Mouse (Mus musculus) MEL (cell line): ENCODE measurements around the gene 4922502D21Rik. TPM values are rescaled to one million over a fixed set of nuclear protein-coding genes. Genes with fewer than 3 reads are reported as not detected.

ENCODE experiments used
- DNase-seq: peaks from one replicate; pipeline ENCODE4 v3.0.0; 2011; ENCODE audit warnings: low read depth, low spot score
- H3K27ac ChIP-seq: 2 replicates; pipeline ENCODE4 v1.5.1; 2012; ENCODE audit warnings: low read depth, mild to moderate bottlenecking, control low read depth, low read length, moderate library complexity; ENCODE audit not compliant: control insufficient read depth
- H3K27me3 ChIP-seq, 2 experiments: fragments of 150-350 bp in 1 of 2; sonication (generic) in 1 of 2; 2 replicates each; pipeline ENCODE4 v1.6.1; 2012; ENCODE audit warnings: low read length in 2 of 2, mild to moderate bottlenecking in 2 of 2, improper control_type of control experiment in 1 of 2, moderate library complexity in 1 of 2; ENCODE audit not compliant: insufficient read depth in 2 of 2, control insufficient read depth in 1 of 2
- H3K36me3 ChIP-seq, 2 experiments: 2 replicates each; pipeline ENCODE4 v1.6.1; 2012 to 2014; ENCODE audit warnings: low read length in 2 of 2, improper control_type of control experiment in 1 of 2, inconsistent platforms in 1 of 2, mild to moderate bottlenecking in 1 of 2; ENCODE audit not compliant: insufficient read depth in 2 of 2, control insufficient read depth in 1 of 2
- H3K4me1 ChIP-seq, 2 experiments: fragments of 150-350 bp in 1 of 2; sonication (generic) in 1 of 2; 2 replicates each; pipeline ENCODE4 v1.6.1; 2012; ENCODE audit warnings: low read length in 2 of 2, improper control_type of control experiment in 1 of 2, mild to moderate bottlenecking in 1 of 2; ENCODE audit not compliant: insufficient read depth in 2 of 2, control insufficient read depth in 1 of 2
- H3K4me3 ChIP-seq, 2 experiments: fragments of 150-350 bp in 1 of 2; sonication (generic) in 1 of 2; 2 replicates each; pipeline ENCODE4 v1.5.1; 2012; ENCODE audit warnings: low read depth in 2 of 2, low read length in 2 of 2, mild to moderate bottlenecking in 2 of 2, moderate library complexity in 2 of 2, control low read depth in 1 of 2, improper control_type of control experiment in 1 of 2; ENCODE audit not compliant: control insufficient read depth in 1 of 2, insufficient read depth in 1 of 2
- H3K79me2 ChIP-seq: 2 replicates; pipeline ENCODE4 v1.6.1; 2012; ENCODE audit warnings: mild to moderate bottlenecking, low read length, moderate library complexity; ENCODE audit not compliant: control insufficient read depth, poor library complexity, insufficient read depth
- H3K9ac ChIP-seq: 2 replicates; pipeline ENCODE4 v1.6.1; 2012; ENCODE audit warnings: low read depth, mild to moderate bottlenecking, control low read depth, low read length, moderate library complexity; ENCODE audit not compliant: control insufficient read depth, poor library complexity, severe bottlenecking
- H3K9me3 ChIP-seq: fragments of 150-350 bp; sonication (generic); replicated peaks from 2 replicates; pipeline ENCODE4 v1.6.1; 2012; ENCODE audit warnings: mild to moderate bottlenecking, low read length, improper control_type of control experiment, moderate library complexity; ENCODE audit not compliant: insufficient read depth
- CHD1 ChIP-seq: IDR thresholded peaks from 2 replicates; pipeline ENCODE4 v1.6.1; 2012; ENCODE audit warnings: low read depth, mild to moderate bottlenecking, inconsistent platforms, low read length, improper control_type of control experiment
- CHD2 ChIP-seq: IDR thresholded peaks from 2 replicates; pipeline ENCODE4 v1.6.1; 2011; ENCODE audit warnings: low read length, improper control_type of control experiment
- CTCF ChIP-seq, 3 experiments: IDR thresholded peaks in 2 of 3; conservative IDR thresholded peaks in 1 of 3; 2 replicates each; pipeline ENCODE4 v1.5.1; 2011 to 2012; ENCODE audit warnings: low read length in 3 of 3, low read depth in 2 of 3, mild to moderate bottlenecking in 2 of 3, improper control_type of control experiment in 1 of 3, inconsistent platforms in 1 of 3, mixed read lengths in 1 of 3, moderate library complexity in 1 of 3; ENCODE audit not compliant: control insufficient read depth in 1 of 3, insufficient read depth in 1 of 3, poor library complexity in 1 of 3, severe bottlenecking in 1 of 3
- E2F4 ChIP-seq: IDR thresholded peaks from 2 replicates; pipeline ENCODE4 v1.6.1; 2011; ENCODE audit warnings: low read depth, low read length, improper control_type of control experiment, borderline replicate concordance
- ELF1 ChIP-seq: IDR thresholded peaks from 2 replicates; pipeline ENCODE4 v1.6.1; 2014; ENCODE audit warnings: low read depth, mild to moderate bottlenecking, inconsistent platforms, low read length, improper control_type of control experiment, moderate library complexity
- EP300 ChIP-seq, 2 experiments: IDR thresholded peaks; 2 replicates each; pipeline ENCODE4 v1.6.1; 2011; ENCODE audit warnings: improper control_type of control experiment in 2 of 2, low read length in 2 of 2, low read depth in 1 of 2, mild to moderate bottlenecking in 1 of 2
- GABPA ChIP-seq: IDR thresholded peaks from 2 replicates; pipeline ENCODE4 v1.6.1; 2012; ENCODE audit warnings: low read depth, mild to moderate bottlenecking, inconsistent platforms, low read length, improper control_type of control experiment, moderate library complexity
- GATA1 ChIP-seq: IDR thresholded peaks from 2 replicates; pipeline ENCODE4 v1.6.1; 2011; ENCODE audit warnings: low read depth, low read length, improper control_type of control experiment
- KAT2A ChIP-seq: conservative IDR thresholded peaks from 2 replicates; pipeline ENCODE4 v1.6.1; 2012; ENCODE audit warnings: low read depth, low read length, improper control_type of control experiment, inconsistent platforms
- MAFK ChIP-seq: IDR thresholded peaks from 2 replicates; pipeline ENCODE4 v1.6.1; 2011; ENCODE audit warnings: low read depth, mild to moderate bottlenecking, low read length, improper control_type of control experiment, borderline replicate concordance
- MAX ChIP-seq: IDR thresholded peaks from 2 replicates; pipeline ENCODE4 v1.6.1; 2011; ENCODE audit warnings: low read length, improper control_type of control experiment
- MXI1 ChIP-seq: IDR thresholded peaks from 2 replicates; pipeline ENCODE4 v1.6.1; 2011; ENCODE audit warnings: mild to moderate bottlenecking, low read depth, low read length, improper control_type of control experiment
- MYB ChIP-seq: IDR thresholded peaks from 2 replicates; pipeline ENCODE4 v1.6.1; 2011; ENCODE audit warnings: mild to moderate bottlenecking, low read depth, low read length, improper control_type of control experiment
- POLR2A ChIP-seq, 2 experiments: IDR thresholded peaks; 2 replicates each; pipeline ENCODE4 v1.6.1; 2011 to 2012; ENCODE audit warnings: low read length in 2 of 2, mild to moderate bottlenecking in 2 of 2, control low read depth in 1 of 2, improper control_type of control experiment in 1 of 2, low read depth in 1 of 2, moderate library complexity in 1 of 2; ENCODE audit not compliant: control insufficient read depth in 1 of 2, insufficient read depth in 1 of 2, poor library complexity in 1 of 2
- RAD21 ChIP-seq: IDR thresholded peaks from 2 replicates; pipeline ENCODE4 v1.6.1; 2011; ENCODE audit warnings: mild to moderate bottlenecking, low read depth, low read length, improper control_type of control experiment
- RCOR1 ChIP-seq: IDR thresholded peaks from 2 replicates; pipeline ENCODE4 v1.6.1; 2012; ENCODE audit warnings: low read depth, mild to moderate bottlenecking, inconsistent platforms, low read length, improper control_type of control experiment
- SIN3A ChIP-seq: IDR thresholded peaks from 2 replicates; pipeline ENCODE4 v1.6.1; 2012; ENCODE audit warnings: low read length, improper control_type of control experiment, inconsistent platforms
- SMC3 ChIP-seq: IDR thresholded peaks from 2 replicates; pipeline ENCODE4 v1.6.1; 2011; ENCODE audit warnings: low read depth, low read length, improper control_type of control experiment
- TAL1 ChIP-seq: IDR thresholded peaks from 2 replicates; pipeline ENCODE4 v1.6.1; 2012; ENCODE audit warnings: mild to moderate bottlenecking, inconsistent platforms, low read length, moderate library complexity, mixed read lengths
- TBP ChIP-seq: IDR thresholded peaks from 2 replicates; pipeline ENCODE4 v1.8.0; 2011; ENCODE audit warnings: low read depth, low read length, improper control_type of control experiment
- UBTF ChIP-seq: IDR thresholded peaks from 2 replicates; pipeline ENCODE4 v1.6.1; 2012; ENCODE audit warnings: low read depth, mild to moderate bottlenecking, inconsistent platforms, low read length, improper control_type of control experiment, moderate library complexity, borderline replicate concordance; ENCODE audit not compliant: insufficient read depth
- USF2 ChIP-seq, 2 experiments: IDR thresholded peaks; 2 replicates each; pipeline ENCODE4 v1.6.1; 2011 to 2012; ENCODE audit warnings: improper control_type of control experiment in 2 of 2, low read length in 2 of 2, borderline replicate concordance in 1 of 2, inconsistent platforms in 1 of 2, low read depth in 1 of 2, mild to moderate bottlenecking in 1 of 2; ENCODE audit not compliant: insufficient read depth in 1 of 2
- ZC3H11A ChIP-seq: IDR thresholded peaks from 2 replicates; pipeline ENCODE4 v1.6.1; 2012; ENCODE audit warnings: low read depth, mild to moderate bottlenecking, inconsistent platforms, low read length, improper control_type of control experiment
- ZKSCAN1 ChIP-seq: IDR thresholded peaks from 2 replicates; pipeline ENCODE4 v1.6.1; 2012; ENCODE audit warnings: low read depth, mild to moderate bottlenecking, inconsistent platforms, low read length, improper control_type of control experiment, moderate library complexity
- ZNF384 ChIP-seq: IDR thresholded peaks from 2 replicates; pipeline ENCODE4 v1.6.1; 2012; ENCODE audit warnings: low read depth, mild to moderate bottlenecking, inconsistent platforms, low read length, improper control_type of control experiment
- polyA plus RNA-seq, 2 experiments: library from polyadenylated mRNA; stranded (reverse) in 1 of 2; unstranded in 1 of 2; fragments of >175 nt in 1 of 2; fragments of >200 nt in 1 of 2; gene quantifications; 2 replicates each; pipeline versions ENCODE4 v1.2.1 to v1.2.4; 2012; ENCODE audit warnings: low replicate concordance in 2 of 2, low read depth in 1 of 2; ENCODE audit not compliant: insufficient read length in 2 of 2, insufficient read depth in 1 of 2, missing spikeins in 1 of 2
- total RNA-seq: library from RNA; depleted of rRNA; stranded (reverse); fragments of 300-350 nt; gene quantifications from 2 replicates; pipeline ENCODE4 v1.2.3, GENCODE M21; 2012

4922502D21Rik gene
- total and polyA plus RNA-seq, 3 experiments, result not detected

GRCm38 (mm10) chr6:129274476-129274875 is 57.1 kb downstream of the 4922502D21Rik start:
- Histone ChIP-seq H3K4me3 (no peak overlapping the region), H3K4me1 (peaks cover 4 to 12% of the 10 kb centered on the region in 2 experiments), H3K9ac (no peak overlapping the region), H3K36me3 (peaks cover 0 to 14% of the 10 kb centered on the region in 2 experiments; a peak in 2 of 4 replicates), H3K27ac (no peak overlapping the region), H3K9me3 (no peaks in the 10 kb centered on the region), H3K27me3 (no peaks in the 10 kb centered on the region; a peak in 1 of 4 replicates), H3K79me2 (no peaks in the 10 kb centered on the region)
- TF ChIP-seq TBP, result no peak
- no peak for TF ChIP-seq MAFK
- TF ChIP-seq CTCF (IDR thresholded peaks at IDR 0.05 in 2 of 3, conservative IDR thresholded peaks at IDR 0.05 in 1 of 3; ENCODE audit: control insufficient read depth in 1 of 3, insufficient read depth in 1 of 3, low read depth in 2 of 3, low read length in 3 of 3, poor library complexity in 1 of 3, severe bottlenecking in 1 of 3), result no peak
- no peak for TF ChIP-seq ZNF384
- TF ChIP-seq MYB, result no peak
- TF ChIP-seq SMC3, result no peak
- no peak for TF ChIP-seq GABPA
- TF ChIP-seq POLR2A (IDR thresholded peaks at IDR 0.05; ENCODE audit: control insufficient read depth in 1 of 2, insufficient read depth in 1 of 2, low read depth in 1 of 2, low read length in 2 of 2, poor library complexity in 1 of 2), result no peak
- no peak for TF ChIP-seq RAD21
- no peak for TF ChIP-seq SIN3A
- no peak for TF ChIP-seq MXI1
- TF ChIP-seq TAL1, result no peak
- TF ChIP-seq MAX, result no peak
- no peak for TF ChIP-seq GATA1
- no peak for TF ChIP-seq EP300 (IDR thresholded peaks at IDR 0.05; ENCODE audit: low read depth in 1 of 2, low read length in 2 of 2)
- no peak for TF ChIP-seq E2F4
- no peak for DNase-seq

- no peak overlapping the region for H3K9ac ChIP-seq
These were observed 57.9 kb downstream of the 4922502D21Rik start for GRCm38 (mm10) chr6:129273662-129274061.

More at GRCm38 (mm10) chr6:129273662-129274061, 57.9 kb downstream of the 4922502D21Rik start:
- Histone ChIP-seq H3K27me3 (no peaks in the 10 kb centered on the region; a peak in 1 of 4 replicates), H3K9me3 (no peaks in the 10 kb centered on the region), H3K4me3 (no peak overlapping the region), H3K36me3 (peaks cover 0 to 14% of the 10 kb centered on the region in 2 experiments; a peak in 2 of 4 replicates), H3K4me1 (peaks cover 4 to 12% of the 10 kb centered on the region in 2 experiments), H3K79me2 (no peaks in the 10 kb centered on the region), H3K27ac (no peak overlapping the region)
- DNase-seq, result no peak
- no peak for TF ChIP-seq MAX
- no peak for TF ChIP-seq TBP
- TF ChIP-seq RCOR1, result no peak
- no peak for TF ChIP-seq ZNF384
- no peak for TF ChIP-seq ZKSCAN1
- no peak for TF ChIP-seq KAT2A
- no peak for TF ChIP-seq CHD2
- TF ChIP-seq USF2 (IDR thresholded peaks at IDR 0.05; ENCODE audit: borderline replicate concordance in 1 of 2, insufficient read depth in 1 of 2, low read depth in 1 of 2, low read length in 2 of 2), result no peak
- TF ChIP-seq ELF1, result no peak
- TF ChIP-seq SMC3, result no peak
- TF ChIP-seq RAD21, result no peak
- no peak for TF ChIP-seq GATA1
- no peak for TF ChIP-seq MAFK
- no peak for TF ChIP-seq CHD1
- no peak for TF ChIP-seq UBTF
- no peak for TF ChIP-seq ZC3H11A
- no peak for TF ChIP-seq SIN3A
- TF ChIP-seq GABPA, result no peak
- TF ChIP-seq MYB, result no peak
